Mouse (Mus musculus): Measurements from ENCODE around the gene Rab17.

The Rab17 gene

DNA sequence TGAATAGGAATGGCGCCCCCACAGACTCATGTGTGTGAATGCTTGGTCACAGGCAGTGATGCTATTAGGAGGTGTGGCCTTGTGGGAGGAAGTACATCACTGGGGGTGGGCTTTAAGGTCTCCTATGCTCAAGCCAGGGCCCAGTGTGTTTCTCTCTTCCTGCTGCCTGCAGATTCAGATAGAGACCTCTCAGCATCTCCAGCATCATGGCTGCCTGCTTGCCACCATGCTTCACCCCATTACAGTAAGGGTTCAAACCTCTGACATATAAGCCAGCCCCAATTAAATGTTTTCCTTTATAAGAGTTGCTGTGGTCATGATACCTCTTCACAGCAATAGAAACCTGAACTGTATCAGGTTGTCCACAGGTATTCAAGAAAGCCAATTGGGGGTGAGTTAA is 26.5 kb upstream of the Rab17 start:
- DNase-seq (ENCODE audit: low read depth, low spot score), result no peak

- no peak for DNase-seq (ENCODE audit: low read depth, low spot score)
Observed at GRCm38 (mm10) chr1:90981346-90981745, 11.9 kb upstream of the Rab17 start.

GRCm38 (mm10) chr1:90980638-90981330 is 11.3 kb upstream of the Rab17 start:
- no peak for DNase-seq (ENCODE audit: low read depth, low spot score)

- no peak for DNase-seq (ENCODE audit: low read depth, low spot score)
Observed at GRCm38 (mm10) chr1:90975960-90976359, 6.5 kb upstream of the Rab17 start.

GRCm38 (mm10) chr1:90974906-90975649 is 5.6 kb upstream of the Rab17 start:
- DNase-seq (ENCODE audit: low read depth, low spot score), result no peak

- DNase-seq (ENCODE audit: low read depth, low spot score), result no peak
Observed at GRCm38 (mm10) chr1:90973574-90973911, 4.1 kb upstream of the Rab17 start.

- peak; percentile 95 for DNase-seq (ENCODE audit: low read depth, low spot score)
Observed at GRCm38 (mm10) chr1:90972911-90973573, 3.6 kb upstream of the Rab17 start.

DNA sequence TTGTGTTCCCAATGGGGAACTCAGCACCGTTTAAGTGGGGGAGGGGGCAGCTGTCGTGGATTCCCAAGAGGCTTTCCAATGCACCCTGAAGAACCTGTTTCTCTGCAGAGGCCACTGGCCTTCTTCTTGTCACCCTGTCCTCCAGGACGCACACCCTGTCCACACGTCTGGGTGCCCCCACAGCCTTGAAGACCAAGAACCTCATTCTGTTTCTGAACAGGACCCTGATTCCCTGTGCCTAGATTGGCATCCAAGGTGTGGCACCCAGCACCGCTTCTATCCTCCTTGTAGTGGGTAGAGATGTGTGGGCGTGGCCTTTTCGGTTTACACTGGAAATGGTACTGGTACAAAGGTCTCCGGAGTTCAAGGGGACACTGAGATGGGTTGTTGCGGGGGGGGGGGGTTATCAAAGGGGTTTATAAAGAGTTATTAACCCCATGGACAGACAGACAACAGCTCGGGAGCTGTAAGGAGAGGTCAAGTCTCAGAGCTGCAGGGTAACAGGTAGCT is 475 bp upstream of the Rab17 start:
- DNase-seq (ENCODE audit: low read depth, low spot score), result no peak

- DNase-seq (ENCODE audit: low read depth, low spot score), result no peak
Observed at GRCm38 (mm10) chr1:90968649-90969048, 812 bp downstream of the Rab17 start.

- no peak for DNase-seq (ENCODE audit: low read depth, low spot score)
Observed at GRCm38 (mm10) chr1:90967583-90967982, 1.9 kb downstream of the Rab17 start.

DNA sequence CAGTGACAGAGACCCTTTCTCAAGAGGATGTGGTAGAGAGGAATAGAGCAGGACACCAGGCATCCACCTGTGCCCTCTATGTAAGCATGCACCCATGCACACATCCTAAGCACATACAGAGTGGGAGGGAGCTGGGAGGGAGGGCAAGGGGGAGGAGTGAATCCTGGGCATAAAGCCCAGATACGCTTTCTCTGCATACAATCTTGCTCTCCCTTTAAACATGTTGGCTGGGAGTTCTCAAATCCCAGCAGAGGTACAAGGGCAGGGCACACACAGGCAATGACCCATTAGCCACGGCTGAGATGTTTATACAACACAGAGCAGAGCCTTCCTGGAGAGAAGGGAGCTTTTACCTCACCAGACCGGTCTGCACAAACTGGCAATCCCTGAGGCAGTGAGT is 6.5 kb downstream of the Rab17 start:
- DNase-seq (ENCODE audit: low read depth, low spot score), result no peak

- DNase-seq (ENCODE audit: low read depth, low spot score), result no peak
Observed at GRCm38 (mm10) chr1:90962526-90962925, 6.9 kb downstream of the Rab17 start.

DNA sequence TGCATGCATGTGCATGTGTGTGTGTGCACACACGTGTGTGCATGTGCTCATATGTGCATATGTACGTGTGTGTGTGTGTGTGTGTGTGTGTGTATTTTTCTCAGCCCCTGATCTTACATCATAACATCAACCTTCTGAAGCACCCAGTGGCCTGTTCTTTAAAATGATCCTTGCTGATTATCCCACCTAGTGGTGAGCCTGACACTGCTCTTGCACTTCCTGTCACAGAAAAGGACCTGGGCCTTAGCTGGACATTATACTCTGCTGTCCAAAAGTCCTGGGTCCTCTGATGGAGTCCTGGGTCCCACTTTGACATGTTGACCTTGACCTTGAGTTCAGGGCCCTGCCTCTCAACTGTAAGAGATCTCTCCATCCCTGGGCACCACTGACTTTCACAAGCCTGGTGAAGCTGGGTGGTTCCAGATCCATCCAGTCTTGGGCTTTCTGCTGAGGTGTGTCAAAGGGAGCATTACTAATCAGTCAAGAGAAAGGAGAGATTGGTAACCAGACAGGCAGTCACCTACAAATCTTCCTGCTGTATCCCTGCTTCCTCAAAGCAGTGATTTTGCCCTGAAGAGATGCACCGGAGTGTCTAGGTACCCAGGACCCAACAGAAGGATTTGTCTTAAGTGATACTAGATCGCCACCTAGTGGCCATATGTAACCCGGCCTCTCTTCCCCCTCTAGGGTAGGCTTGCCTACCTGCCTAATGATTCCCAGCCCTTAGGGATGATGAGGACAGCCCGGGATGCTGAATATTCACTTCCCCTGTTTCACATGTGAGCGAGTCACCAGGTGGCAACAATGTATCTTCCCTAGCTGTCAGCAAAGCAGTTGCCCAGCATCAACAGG is 13.0 kb downstream of the Rab17 start:
- peak; percentile 87 for DNase-seq (ENCODE audit: low read depth, low spot score)

DNA sequence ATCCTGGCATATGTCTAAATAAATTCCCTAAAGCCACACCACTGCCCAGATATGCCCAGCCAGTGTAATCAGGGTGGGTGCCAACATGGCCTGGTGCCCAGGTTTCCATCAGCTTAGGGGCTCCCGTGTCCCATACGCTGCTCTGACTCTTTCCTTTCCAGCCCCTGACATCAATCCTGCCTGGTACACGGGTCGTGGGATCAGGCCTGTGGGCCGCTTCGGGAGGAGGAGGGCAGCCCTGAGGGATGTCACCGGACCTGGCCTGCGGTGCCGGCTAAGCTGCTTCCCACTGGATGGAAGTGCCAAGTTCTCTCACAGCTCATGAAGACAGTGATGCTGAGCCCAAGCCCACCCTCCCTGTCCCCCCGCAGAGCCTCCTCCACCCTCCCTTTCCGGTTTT is 15.8 kb downstream of the Rab17 start:
- DNase-seq (ENCODE audit: low read depth, low spot score), result no peak

DNA sequence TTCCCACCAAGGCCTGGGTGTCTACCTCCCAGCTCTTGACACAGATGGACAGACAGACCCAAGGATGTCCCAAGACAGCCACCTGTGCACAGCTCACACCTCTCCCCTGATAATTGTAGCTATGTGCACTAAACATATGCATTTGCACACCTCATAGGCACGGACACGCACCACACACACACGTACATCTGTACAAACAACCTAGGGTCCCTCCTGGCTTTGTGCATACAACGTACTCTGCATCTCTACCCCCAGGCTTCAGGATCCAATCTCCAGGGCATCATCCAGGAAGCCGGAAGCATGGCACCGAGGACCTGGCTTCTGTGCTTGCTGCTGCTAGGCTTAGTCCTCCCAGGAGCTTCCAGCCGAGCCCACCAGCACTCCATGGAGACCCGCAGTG is 16.7 kb downstream of the Rab17 start, which contains the start of gene Prlh:
TSS of gene Prlh (plus strand) at position 301 of the 400 bp plus-strand sequence.
- DNase-seq (ENCODE audit: low read depth, low spot score), result no peak

DNA sequence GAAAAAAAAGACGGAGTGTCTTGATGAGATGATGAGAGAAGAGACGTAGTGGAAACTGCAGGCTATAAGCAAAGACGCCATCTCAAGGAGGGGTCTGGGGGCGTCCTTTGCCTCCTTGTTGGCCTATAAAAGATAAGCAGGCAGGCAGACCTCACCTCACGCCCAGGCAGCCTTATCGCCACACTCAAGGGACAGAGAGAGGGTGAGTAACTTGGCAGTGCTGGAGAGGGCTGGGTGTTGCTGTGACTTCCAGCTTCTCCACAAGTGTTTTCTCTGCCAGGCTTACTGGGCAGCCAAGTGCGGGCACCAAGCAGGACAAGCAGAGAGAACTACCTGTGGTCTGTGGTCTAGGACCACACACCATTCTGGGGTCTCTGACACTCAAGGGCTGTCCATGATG is 17.8 kb downstream of the Rab17 start:
- no peak for DNase-seq (ENCODE audit: low read depth, low spot score)

DNA sequence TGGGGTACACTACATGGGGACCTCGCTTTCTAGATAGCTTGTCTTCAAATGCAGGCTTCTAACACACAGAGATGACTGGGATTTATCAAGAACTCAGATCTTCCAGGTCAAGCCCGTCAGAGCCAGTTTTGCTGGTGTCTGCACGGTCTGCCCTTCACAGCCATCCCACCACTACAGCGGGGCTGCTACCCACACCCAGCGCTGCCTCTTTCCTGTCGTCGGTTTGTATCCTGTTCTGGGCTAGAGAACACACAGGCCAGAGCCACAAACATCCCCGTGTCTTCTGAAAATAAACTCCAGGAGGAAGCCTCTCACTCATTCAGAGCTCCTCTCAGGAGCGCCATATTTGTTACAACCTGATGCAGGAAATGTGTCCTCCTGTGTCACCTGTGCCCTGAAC is 20.2 kb downstream of the Rab17 start:
- no peak for DNase-seq (ENCODE audit: low read depth, low spot score)

DNA sequence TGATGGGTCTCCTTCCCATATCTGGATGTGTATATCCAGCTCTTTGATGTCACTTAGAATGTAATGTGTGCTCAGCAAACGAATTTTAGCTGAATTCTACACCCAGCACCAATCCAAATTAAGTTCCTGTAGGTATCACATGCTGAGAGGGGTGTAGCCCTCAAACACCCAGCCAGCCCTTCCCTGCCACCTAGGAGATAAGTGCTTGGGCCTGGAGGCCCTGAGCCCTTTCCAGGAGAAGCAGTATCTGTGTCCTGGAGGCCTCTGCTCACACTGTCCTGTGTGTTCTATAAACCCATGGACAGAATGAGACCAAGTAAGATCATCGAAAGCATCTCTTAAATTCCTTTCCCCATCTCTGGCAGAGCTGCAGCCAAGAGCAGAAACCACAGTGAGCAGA is 22.2 kb downstream of the Rab17 start:
- no peak for DNase-seq (ENCODE audit: low read depth, low spot score)

GRCm38 (mm10) chr1:90945171-90945570 is 24.3 kb downstream of the Rab17 start:
- no peak for DNase-seq (ENCODE audit: low read depth, low spot score)

DNA sequence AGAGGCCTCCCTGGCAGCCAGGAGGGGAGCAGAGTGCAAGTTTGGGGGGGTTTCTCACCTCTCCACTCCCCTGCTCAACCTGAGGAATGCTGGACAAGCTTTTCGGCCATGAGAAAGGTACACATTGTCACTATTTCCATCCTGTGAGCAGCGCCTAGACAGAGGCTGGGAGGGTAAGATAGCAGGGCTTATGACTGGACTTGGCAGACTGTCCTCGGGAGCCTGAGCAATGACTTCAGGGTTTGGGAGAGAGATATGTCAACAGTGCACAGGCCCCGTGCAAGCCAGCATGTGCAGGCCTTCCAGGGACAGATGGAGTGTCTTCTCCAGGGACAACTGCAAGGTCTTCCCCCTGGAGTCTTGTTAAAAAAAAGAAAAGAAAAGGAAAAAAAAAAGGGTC is 29.5 kb downstream of the Rab17 start:
- no peak for DNase-seq (ENCODE audit: low read depth, low spot score)

- no peak for DNase-seq (ENCODE audit: low read depth, low spot score)
Observed at GRCm38 (mm10) chr1:90936990-90937389, 32.5 kb downstream of the Rab17 start.

DNA sequence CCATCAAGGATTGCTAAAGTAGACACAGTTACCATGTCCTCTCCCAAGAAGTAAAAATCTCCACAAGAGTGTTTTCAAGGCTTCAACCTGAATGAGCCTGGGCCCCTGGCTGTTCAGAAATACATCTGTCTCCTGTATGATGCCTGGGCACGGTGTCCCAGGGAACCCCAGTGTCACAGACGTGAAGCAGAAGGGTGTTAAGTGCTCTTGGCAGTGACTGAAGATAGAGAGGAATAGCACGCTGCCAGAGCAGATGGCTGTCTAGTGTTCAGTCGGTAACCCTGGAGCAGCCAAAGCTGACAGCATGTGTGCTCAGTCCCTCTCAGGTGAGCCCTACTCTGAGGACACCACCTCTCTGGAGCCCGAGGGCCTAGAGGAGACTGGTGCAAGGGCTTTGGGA is 36.5 kb downstream of the Rab17 start:
- no peak for DNase-seq (ENCODE audit: low read depth, low spot score)

All from forelimb bud, embryonic 11.5 days (tissue).